29 mouse cellular contexts compared by ENCODE assay signal in genomic region chr5:136182049-136182448, GRCm38 (mm10). TPM values are rescaled to one million over a fixed set of nuclear protein-coding genes. Genes with fewer than 3 reads are reported as not detected.
A peak's percentile ranks its signal among the peaks of the same experiment; 100 is the strongest.
DNase-seq lines count a peak whose midpoint lies in the region; ATAC-seq and TF ChIP-seq lines count a peak whose summit lies in the region.
"Had no signal": no experiment of that assay in that cellular context is flagged by ENCODE, and none has a peak within 500 bp of the region (broad histone marks: within the 10 kb centered on the region; RNA-seq: fewer than 3 reads in every experiment).

No protein-coding gene starts in this region.

- no peaks in the 10 kb centered on the region for H3K9me3 ChIP-seq in forebrain, embryonic 15.5 days
- H3K9me3 ChIP-seq: embryonic facial prominence, embryonic 10.5 days; limb, embryonic 10.5 days; liver, embryonic 15.5 days; lung, embryonic 15.5 days; megakaryocyte, embryonic 14.5 days; neural tube, embryonic 13.5 days had no signal

- no peaks in the 10 kb centered on the region for H3K4me1 ChIP-seq in forebrain, embryonic 15.5 days
- H3K4me1 ChIP-seq: embryonic facial prominence, embryonic 10.5 days; limb, embryonic 10.5 days; lung, embryonic 15.5 days; neural tube, embryonic 13.5 days had no signal

- no peaks in the 10 kb centered on the region for H3K27me3 ChIP-seq in forebrain, embryonic 15.5 days
- H3K27me3 ChIP-seq: CH12.LX; liver, embryonic 15.5 days; lung, embryonic 15.5 days; megakaryocyte, embryonic 14.5 days; neural tube, embryonic 13.5 days had no signal

- 92% methylated on average over 6 of the region's 6 CpGs for WGBS in forebrain, embryonic 15.5 days

- DNase-seq in frontal cortex, postnatal 14 days (ENCODE audit: low spot score in 2 of 2), result no peak
- peak in 1 of 2 experiments; percentile 61 for DNase-seq in left cerebral cortex, adult 2 months (ENCODE audit: extremely low spot score in 1 of 2, low spot score in 2 of 2)
- no peak for DNase-seq in left cerebral cortex, adult 11 months (ENCODE audit: low spot score)
- peak; percentile 34 for DNase-seq in CD4-positive helper T cell, adult 2 months (ENCODE audit: low read depth, low spot score)
- peak; percentile 79 for DNase-seq in layer of hippocampus, adult 9-11 months
- DNase-seq in c-Kit-positive CD71-positive TER-119-positive erythroid progenitor cells, embryonic 14.5 days (ENCODE audit: low spot score), result no peak
- DNase-seq: adrenal gland, postnatal 10 days; cerebellum, adult 9-10 months; gastrocnemius, adult 2 months; heart, postnatal 4 days; kidney, adult 2 months; liver; lung, postnatal 36 days; midbrain, embryonic 14.5 days; retina, postnatal 1 day; thymus, postnatal 14 days had no signal

- ATAC-seq in frontal cortex, adult (ENCODE audit: low TSS enrichment), result peak; percentile 82
- ATAC-seq in forebrain, embryonic 15.5 days (replicated peaks), result no peak
- ATAC-seq: activated CD4-positive, CD25-positive, alpha-beta regulatory T cell, adult 4 months; forebrain, embryonic 16.5 days had no signal

- intact Hi-C loops in left cerebral cortex, adult 2 months (cut with DNase I), result no loop called here

- no peak overlapping the region for H3K4me2 ChIP-seq in forebrain, embryonic 15.5 days (replicated peaks)
- H3K4me2 ChIP-seq: hindbrain, embryonic 14.5 days; liver, embryonic 15.5 days; lung, embryonic 15.5 days; neural tube, embryonic 13.5 days had no signal

- no peak overlapping the region for H3K4me3 ChIP-seq in left cerebral cortex, adult 2 months
- H3K4me3 ChIP-seq in forebrain, embryonic 15.5 days, result no peak overlapping the region
- H3K4me3 ChIP-seq: embryonic facial prominence, embryonic 10.5 days; gastrocnemius, adult 2 months; limb, embryonic 10.5 days; liver, embryonic 15.5 days; lung, embryonic 15.5 days; neural tube, embryonic 13.5 days had no signal

- H3K27ac ChIP-seq in left cerebral cortex, adult 2 months, result peak overlapping the region; percentile 5; the same call in 1 of the 2 replicates
- no peak overlapping the region for H3K27ac ChIP-seq in forebrain, embryonic 15.5 days (replicated peaks)
- H3K27ac ChIP-seq: embryonic facial prominence, embryonic 10.5 days; gastrocnemius, adult 2 months; hindbrain, embryonic 14.5 days; kidney, postnatal 0 days; limb, embryonic 10.5 days; liver, embryonic 15.5 days; lung, embryonic 15.5 days; neural tube, embryonic 13.5 days had no signal

- TF ChIP-seq CTCF in left cerebral cortex, adult 2 months (IDR thresholded peaks at IDR 0.05), result no peak

- H3K36me3 ChIP-seq in forebrain, embryonic 15.5 days, result peaks cover 53% of the 10 kb centered on the region

- H3K9ac ChIP-seq in forebrain, embryonic 15.5 days (replicated peaks), result no peak overlapping the region
- H3K9ac ChIP-seq: hindbrain, embryonic 14.5 days; liver, embryonic 15.5 days; lung, embryonic 15.5 days; neural tube, embryonic 13.5 days had no signal

RNA-seq across cellular contexts. Expression of gene Orai2, which starts 11.5 kb away (rescaled TPM):
- total RNA-seq in left cerebral cortex, adult 2 months (2021), result 10 to 100 TPM; 46.7 to 48.8 TPM
- 35.0 and 39.1 TPM in 2 replicates for polyA plus RNA-seq in forebrain, embryonic 15.5 days (2015; fragmentation: Nextera tagmentation; extraction: Ambion mirVana)

RNA-seq across cellular contexts. Expression of gene Prkrip1, which starts 16.7 kb away (rescaled TPM):
- total RNA-seq in left cerebral cortex, adult 2 months (2021), result 10 to 100 TPM; 34.7 to 37.7 TPM
- polyA plus RNA-seq in forebrain, embryonic 15.5 days (2015; fragmentation: Nextera tagmentation; extraction: Ambion mirVana), result 58.5 and 65.9 TPM in 2 replicates

RNA-seq across cellular contexts. Expression of gene Alkbh4, which starts 46.1 kb away (rescaled TPM):
- total RNA-seq in left cerebral cortex, adult 2 months (2021), result 1 to 10 TPM; 8.5 to 9.6 TPM
- polyA plus RNA-seq in forebrain, embryonic 15.5 days (2015; fragmentation: Nextera tagmentation; extraction: Ambion mirVana), result 18.4 and 19.5 TPM in 2 replicates

RNA-seq across cellular contexts. Expression of gene Lrwd1, which starts 46.2 kb away (rescaled TPM):
- total RNA-seq in left cerebral cortex, adult 2 months (2021), result 10 to 100 TPM; 14.8 to 15.2 TPM
- polyA plus RNA-seq in forebrain, embryonic 15.5 days (2015; fragmentation: Nextera tagmentation; extraction: Ambion mirVana), result 36.8 and 36.9 TPM in 2 replicates

Comparison
In these comparisons a context has a peak if more than half of its experiments do, and no peak if none do; other contexts are left out.
1. DNase-seq: peak in CD4-positive helper T cell, adult 2 months (single experiment) and layer of hippocampus, adult 9-11 months (single experiment); none in frontal cortex, postnatal 14 days (0 of 2), left cerebral cortex, adult 11 months (single experiment) and c-Kit-positive CD71-positive TER-119-positive erythroid progenitor cells, embryonic 14.5 days (single experiment).